Mouse (Mus musculus) thymus, adult 2 months (tissue): ENCODE measurements at regions not wholly inside any gene's neighbourhood (a gene's known extent, or its start where the extent isn't known, plus 50 kb on each side); places are given as distances from the start of the nearest gene placed in this dataset.

ENCODE experiments used
- DNase-seq: peaks from one replicate; pipeline ENCODE4 v3.0.0; 2021
- H3K27ac ChIP-seq: fragments of 200-500 bp; 2 replicates; pipeline ENCODE4 v1.5.1; 2012; ENCODE audit warnings: low read length, control low read depth; ENCODE audit not compliant: control insufficient read depth, insufficient read depth
- H3K27me3 ChIP-seq: fragments of 200-500 bp; 2 replicates; pipeline ENCODE4 v1.6.1; 2012; ENCODE audit warnings: mild to moderate bottlenecking, low read length, moderate library complexity, mixed read lengths; ENCODE audit not compliant: control insufficient read depth, insufficient read depth
- H3K36me3 ChIP-seq: fragments of 200-500 bp; 2 replicates; pipeline ENCODE4 v1.6.1; 2012; ENCODE audit warnings: mild to moderate bottlenecking, low read length, moderate library complexity; ENCODE audit not compliant: control insufficient read depth, insufficient read depth
- H3K4me1 ChIP-seq: fragments of 200-500 bp; replicated peaks from 2 replicates; pipeline ENCODE4 v1.6.1; 2012; ENCODE audit warnings: low read length; ENCODE audit not compliant: control insufficient read depth, insufficient read depth
- H3K4me3 ChIP-seq: fragments of 200-500 bp; 2 replicates; pipeline ENCODE4 v1.5.1; 2012; ENCODE audit warnings: mild to moderate bottlenecking, low read length, control low read depth, moderate library complexity; ENCODE audit not compliant: control insufficient read depth, insufficient read depth
- CTCF ChIP-seq: fragments of 200-500 bp; IDR thresholded peaks from 2 replicates; pipeline ENCODE4 v1.5.1; 2012; ENCODE audit warnings: mild to moderate bottlenecking, control low read depth, low read length, moderate library complexity, borderline replicate concordance; ENCODE audit not compliant: control insufficient read depth, poor library complexity, insufficient read depth; ENCODE audit errors: extremely low read depth
- POLR2A ChIP-seq: fragments of 200-500 bp; IDR thresholded peaks from 2 replicates; pipeline ENCODE4 v1.6.1; 2012; ENCODE audit warnings: mild to moderate bottlenecking, low read length, control low read depth, moderate library complexity; ENCODE audit not compliant: control insufficient read depth, poor library complexity, insufficient read depth; ENCODE audit errors: extremely low read depth
- WGBS: fragments of 180-500 bp; shearing (Covaris S2); methylation state at CpG from one replicate; pipeline ENCODE4 v1.1.7; 2018; 5-methylcytosine and 5-hydroxymethylcytosine counted together

GRCm38 (mm10) chr16:76546632-76547031, 173.0 kb upstream of the Nrip1 start:
- no peak overlapping the region for H3K27ac ChIP-seq
- whole genome bisulfite sequencing, result 86% methylated on average over 2 of the region's 2 CpGs
- DNase-seq, result no peak
- peaks cover 25% of the 10 kb centered on the region for H3K4me1 ChIP-seq
- H3K27me3 ChIP-seq, result no peaks in the 10 kb centered on the region
- no peak overlapping the region for H3K4me3 ChIP-seq
- no peak for TF ChIP-seq CTCF
- no peak for TF ChIP-seq POLR2A
- H3K36me3 ChIP-seq, result no peaks in the 10 kb centered on the region

- H3K4me3 ChIP-seq, result no peak overlapping the region
- H3K27ac ChIP-seq, result no peak overlapping the region
- no peaks in the 10 kb centered on the region for H3K36me3 ChIP-seq
- 88% methylated on average over 2 of the region's 2 CpGs for WGBS
- no peak for DNase-seq
- H3K27me3 ChIP-seq, result no peaks in the 10 kb centered on the region
- TF ChIP-seq POLR2A, result no peak
- TF ChIP-seq CTCF, result no peak
- H3K4me1 ChIP-seq, result peaks cover 25% of the 10 kb centered on the region
Observed at GRCm38 (mm10) chr16:76545942-76546341, 172.3 kb upstream of the Nrip1 start.

GRCm38 (mm10) chr16:76544972-76545371, 171.3 kb upstream of the Nrip1 start:
- H3K36me3 ChIP-seq, result no peaks in the 10 kb centered on the region
- 57% methylated on average over 4 of the region's 4 CpGs for WGBS
- TF ChIP-seq POLR2A (no peak), CTCF (no peak)
- no peak overlapping the region for H3K27ac ChIP-seq
- no peak for DNase-seq
- H3K4me1 ChIP-seq, result peaks cover 20% of the 10 kb centered on the region
- no peaks in the 10 kb centered on the region for H3K27me3 ChIP-seq
- no peak overlapping the region for H3K4me3 ChIP-seq

GRCm38 (mm10) chr16:76540964-76541363, 167.3 kb upstream of the Nrip1 start:
- Histone ChIP-seq H3K27ac (no peak overlapping the region), H3K27me3 (no peaks in the 10 kb centered on the region), H3K36me3 (no peaks in the 10 kb centered on the region), H3K4me3 (no peak overlapping the region), H3K4me1 (peaks cover 7% of the 10 kb centered on the region)
- DNase-seq, result no peak
- TF ChIP-seq POLR2A (no peak), CTCF (no peak)
- WGBS, result 77% methylated on average over 5 of the region's 5 CpGs

- H3K36me3 ChIP-seq, result no peaks in the 10 kb centered on the region
- no peak overlapping the region for H3K4me3 ChIP-seq
- TF ChIP-seq CTCF (no peak), POLR2A (no peak)
- H3K4me1 ChIP-seq, result peaks cover 7% of the 10 kb centered on the region
- no peak overlapping the region for H3K27ac ChIP-seq
- no peak for DNase-seq
- H3K27me3 ChIP-seq, result no peaks in the 10 kb centered on the region
- WGBS, result 86% methylated on average over 8 of the region's 8 CpGs
Observed at GRCm38 (mm10) chr16:76540328-76540923, 166.8 kb upstream of the Nrip1 start.

- DNase-seq, result no peak
- no peaks in the 10 kb centered on the region for H3K36me3 ChIP-seq
- peaks cover 7% of the 10 kb centered on the region for H3K4me1 ChIP-seq
- no peak for TF ChIP-seq CTCF
- TF ChIP-seq POLR2A, result no peak
- H3K27me3 ChIP-seq, result no peaks in the 10 kb centered on the region
- H3K4me3 ChIP-seq, result no peak overlapping the region
- WGBS, result 76% methylated on average over 6 of the region's 6 CpGs
- H3K27ac ChIP-seq, result no peak overlapping the region
Observed at GRCm38 (mm10) chr16:76539669-76540068, 166.0 kb upstream of the Nrip1 start.

- no peak for TF ChIP-seq CTCF
- TF ChIP-seq POLR2A, result no peak
- Histone ChIP-seq H3K27ac (no peak overlapping the region), H3K4me3 (no peak overlapping the region), H3K4me1 (peaks cover 9% of the 10 kb centered on the region), H3K36me3 (no peaks in the 10 kb centered on the region), H3K27me3 (no peaks in the 10 kb centered on the region)
- DNase-seq, result no peak
- WGBS, result 35% methylated on average over 11 of the region's 11 CpGs
Observed at GRCm38 (mm10) chr16:76537871-76538270, 164.2 kb upstream of the Nrip1 start.
